Mouse (Mus musculus): ENCODE measurements around the gene Tal1. TPM values are rescaled to one million over a fixed set of nuclear protein-coding genes. Genes with fewer than 3 reads are reported as not detected.
A peak's percentile ranks its signal among the peaks of the same experiment; 100 is the strongest.

The Tal1 gene
- polyA plus RNA-seq, 1 experiment from 2014 or later: 1.7 TPM

DNA sequence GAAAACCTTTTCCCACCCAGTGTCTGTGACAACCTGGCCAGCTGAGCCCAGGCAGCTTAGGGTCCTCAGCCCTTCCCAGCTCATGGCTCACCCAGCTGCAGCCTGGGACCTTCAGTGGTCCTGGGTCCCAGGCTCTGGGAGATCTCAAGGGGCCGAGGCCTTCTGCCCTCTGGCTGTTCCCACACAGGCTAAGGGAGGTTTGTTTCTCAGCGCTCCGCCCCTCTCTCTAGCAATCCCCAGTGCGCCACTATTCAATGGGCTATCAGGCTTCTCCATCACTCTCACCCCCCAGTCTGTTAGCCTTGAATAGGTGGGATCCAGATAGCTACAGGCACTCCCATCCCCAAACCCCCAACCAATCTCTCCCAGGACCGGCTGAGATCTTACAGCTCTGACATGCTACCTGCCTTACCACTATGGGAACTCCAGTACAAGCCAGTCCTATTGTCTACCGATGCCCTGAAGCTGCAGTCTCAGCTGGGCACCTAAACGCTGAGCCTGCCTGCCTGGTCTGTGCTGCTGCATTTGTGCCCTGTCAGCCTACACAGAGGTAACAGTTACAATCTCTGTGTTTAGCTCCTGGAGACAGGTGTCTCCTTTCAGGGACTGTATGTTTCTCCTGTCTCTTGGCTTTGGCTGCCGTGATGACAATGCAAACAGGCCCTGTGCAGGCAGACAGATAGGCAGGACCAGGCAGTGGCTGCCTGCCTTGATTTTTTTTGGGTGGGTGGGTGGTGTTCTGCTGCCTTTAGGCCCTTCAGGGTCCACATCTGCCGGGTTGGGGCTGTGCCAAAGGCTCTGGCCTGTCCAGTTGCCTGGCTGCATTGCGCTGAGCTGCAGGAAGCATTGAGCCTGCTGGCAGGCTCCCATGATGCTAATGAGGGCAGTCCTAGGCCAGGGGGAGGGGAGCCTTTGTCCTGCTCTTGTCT, 22.9 kb downstream of the Tal1 start:
- no peak for DNase-seq (ENCODE audit: low spot score)
- H3K4me1 ChIP-seq: peaks cover 18% of the 10 kb centered on the region
- peaks cover 16% of the 10 kb centered on the region; the same call in 1 of the 2 replicates for H3K27me3 ChIP-seq (ENCODE audit: low read depth, poor library complexity, severe bottlenecking)
- no peaks in the 10 kb centered on the region for H3K36me3 ChIP-seq
- H3K4me3 ChIP-seq: no peak overlapping the region
- WGBS: 37% methylated on average over 10 of the region's 10 CpGs
- no peak overlapping the region for H3K27ac ChIP-seq
- no peaks in the 10 kb centered on the region for H3K9me3 ChIP-seq (replicated peaks)

DNA sequence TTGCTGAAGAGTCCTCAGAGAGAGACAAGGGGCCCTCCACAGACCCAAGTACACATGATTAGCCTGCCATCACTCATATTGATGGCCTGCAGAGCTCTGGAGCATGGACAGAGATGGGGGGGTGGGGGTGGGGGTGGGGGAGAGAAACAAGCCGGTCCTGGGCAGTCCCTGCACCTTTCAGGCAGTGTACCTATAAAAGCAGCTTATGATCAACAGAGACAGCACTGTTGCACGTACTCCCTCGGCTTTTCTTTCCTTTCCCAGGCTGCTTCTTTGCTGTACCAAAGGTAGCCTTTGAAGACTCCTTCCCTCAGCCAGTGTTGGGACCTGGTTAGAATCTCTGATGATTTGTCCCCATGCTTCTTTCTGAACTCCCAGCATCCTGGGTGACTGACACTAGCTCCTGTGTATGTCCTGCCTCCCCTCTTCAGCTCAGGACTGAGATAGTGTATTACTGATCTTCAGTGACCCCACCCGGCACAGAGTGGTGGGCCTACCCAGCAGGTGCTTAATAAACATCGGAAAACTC, 23.7 kb downstream of the Tal1 start:
- Histone ChIP-seq H3K36me3 (no peaks in the 10 kb centered on the region), H3K27ac (no peak overlapping the region), H3K27me3 (ENCODE audit: low read depth, poor library complexity, severe bottlenecking) (peaks cover 20% of the 10 kb centered on the region; the same call in 1 of the 2 replicates), H3K4me1 (peaks cover 18% of the 10 kb centered on the region), H3K9me3 (replicated peaks) (no peaks in the 10 kb centered on the region), H3K4me3 (no peak overlapping the region)
- 30% methylated on average over 5 of the region's 5 CpGs for WGBS
- no peak for DNase-seq (ENCODE audit: low spot score)

DNA sequence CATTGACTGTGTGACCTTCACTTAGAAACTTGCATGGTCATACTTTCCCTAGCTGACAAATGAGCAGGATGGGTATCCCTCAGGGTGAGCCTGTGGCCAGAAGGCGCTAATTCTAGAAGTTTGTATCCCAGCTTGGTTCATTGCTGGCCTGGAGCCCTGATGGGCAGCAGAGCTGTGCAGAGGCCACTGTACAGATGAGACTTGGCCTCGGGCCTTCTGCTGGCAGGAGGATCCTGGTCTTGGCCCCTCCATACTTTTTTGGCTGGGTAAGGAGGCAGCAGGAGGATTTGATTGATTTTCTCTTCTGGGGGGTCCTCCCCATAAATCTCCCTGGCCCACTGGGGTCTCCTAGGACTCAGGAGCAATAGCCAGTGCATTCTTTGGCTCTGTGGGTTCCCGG, 26.8 kb downstream of the Tal1 start:
- Histone ChIP-seq H3K9me3 (replicated peaks) (no peaks in the 10 kb centered on the region), H3K27me3 (ENCODE audit: low read depth, poor library complexity, severe bottlenecking) (peaks cover 39% of the 10 kb centered on the region), H3K4me3 (no peak overlapping the region), H3K27ac (no peak overlapping the region), H3K4me1 (peaks cover 11% of the 10 kb centered on the region), H3K36me3 (no peaks in the 10 kb centered on the region)
- 80% methylated on average over 3 of the region's 3 CpGs for WGBS
- DNase-seq (ENCODE audit: low spot score): no peak

DNA sequence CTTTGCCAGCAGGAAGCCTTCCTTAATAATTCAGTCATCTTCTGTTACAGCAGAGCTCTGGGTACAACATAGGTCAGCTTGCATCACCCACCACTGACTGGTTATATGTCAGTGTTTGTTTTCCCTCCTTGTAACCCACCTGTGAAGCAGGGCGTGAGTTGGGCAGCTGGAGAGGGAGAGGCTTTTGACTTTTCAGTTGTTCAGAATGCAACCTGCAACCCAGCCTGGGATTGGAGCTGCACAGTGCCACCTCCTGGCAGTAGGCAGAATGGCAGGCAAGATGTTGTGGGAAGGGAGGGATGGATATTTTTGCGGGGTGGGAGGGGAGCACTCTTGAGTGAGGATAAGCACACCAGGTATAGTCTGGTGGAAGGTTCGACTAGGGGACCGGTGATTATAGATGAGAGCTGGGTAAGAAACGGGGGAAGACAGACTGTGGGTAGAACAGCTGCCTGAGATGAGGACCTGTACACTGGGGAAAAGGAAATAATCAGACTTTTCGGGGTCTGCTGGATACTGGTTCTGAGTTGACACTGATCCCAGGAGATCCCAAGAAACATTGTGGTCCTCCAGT, 29.4 kb downstream of the Tal1 start:
- DNase-seq (ENCODE audit: low spot score): peak; percentile 76
- Histone ChIP-seq H3K27ac (no peak overlapping the region), H3K4me1 (0 out of 2 replicates have a peak, but pooled peaks cover 9% of the 10 kb centered on the region), H3K27me3 (ENCODE audit: low read depth, poor library complexity, severe bottlenecking) (peaks cover 57% of the 10 kb centered on the region), H3K9me3 (replicated peaks) (no peaks in the 10 kb centered on the region), H3K4me3 (no peak overlapping the region), H3K36me3 (no peaks in the 10 kb centered on the region)
- WGBS: 23% methylated on average over 6 of the region's 6 CpGs

DNA sequence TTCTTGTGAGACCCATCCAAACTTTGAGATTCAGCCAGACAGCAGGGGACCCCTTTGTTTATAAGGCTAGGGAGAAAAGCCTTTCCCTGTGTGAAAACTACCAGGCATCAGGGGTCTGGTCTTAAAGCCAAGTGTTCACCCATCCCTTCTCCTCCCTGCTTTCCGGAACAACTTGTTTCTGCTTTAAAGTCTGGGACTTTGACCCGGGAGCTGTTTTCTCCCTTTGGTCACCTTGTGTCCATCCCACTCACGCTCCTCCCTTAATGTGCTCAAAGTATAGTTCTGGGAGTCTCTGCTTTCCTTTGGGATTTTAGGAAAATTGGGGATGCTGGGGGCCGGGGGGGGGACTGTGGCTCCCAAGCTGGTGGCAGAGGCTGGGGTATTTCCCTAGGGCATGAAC, 30.0 kb downstream of the Tal1 start:
- Histone ChIP-seq H3K9me3 (replicated peaks) (no peaks in the 10 kb centered on the region), H3K4me1 (0 out of 2 replicates have a peak, but pooled peaks cover 9% of the 10 kb centered on the region), H3K36me3 (no peaks in the 10 kb centered on the region), H3K27ac (no peak overlapping the region), H3K4me3 (no peak overlapping the region), H3K27me3 (ENCODE audit: low read depth, poor library complexity, severe bottlenecking) (peaks cover 58% of the 10 kb centered on the region)
- DNase-seq (ENCODE audit: low spot score): no peak
- 73% methylated on average over 4 of the region's 4 CpGs for WGBS

DNA sequence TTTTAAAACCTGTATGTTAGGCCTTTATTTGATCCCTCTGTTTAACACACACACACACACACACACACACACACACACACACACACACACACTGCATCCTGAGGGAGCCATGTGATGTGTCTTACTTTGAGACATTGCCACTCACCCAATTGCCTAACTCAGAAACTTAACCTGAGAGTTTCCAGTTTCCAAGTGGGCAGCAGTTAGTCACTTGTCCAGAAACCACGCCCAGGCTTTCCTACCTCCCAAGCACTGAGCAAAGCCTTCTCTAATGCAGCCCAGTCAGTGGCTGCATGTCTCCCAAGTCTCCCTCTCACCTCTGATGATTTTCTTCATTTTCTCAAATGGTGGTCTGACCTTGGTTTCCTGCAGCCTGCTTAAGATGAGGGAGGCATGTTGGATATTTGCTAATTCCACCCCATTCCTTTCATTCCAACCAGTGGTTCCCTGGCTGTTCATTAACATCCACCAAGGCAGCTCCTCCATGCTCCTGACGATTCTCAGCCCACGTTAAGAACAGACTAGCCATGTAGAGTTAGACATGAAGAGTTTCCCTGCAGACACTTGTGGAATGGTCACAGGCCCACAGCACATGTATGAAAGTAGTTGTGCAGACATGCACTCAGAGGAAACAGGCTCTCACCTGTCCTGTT, 30.7 kb downstream of the Tal1 start:
- no peaks in the 10 kb centered on the region for H3K9me3 ChIP-seq (replicated peaks)
- 0 out of 2 replicates have a peak, but pooled peaks cover 9% of the 10 kb centered on the region for H3K4me1 ChIP-seq
- no peak for DNase-seq (ENCODE audit: low spot score)
- no peak overlapping the region for H3K4me3 ChIP-seq
- 73% methylated on average over 3 of the region's 3 CpGs for WGBS
- H3K27me3 ChIP-seq (ENCODE audit: low read depth, poor library complexity, severe bottlenecking): peaks cover 61% of the 10 kb centered on the region
- H3K27ac ChIP-seq: no peak overlapping the region
- no peaks in the 10 kb centered on the region for H3K36me3 ChIP-seq

DNA sequence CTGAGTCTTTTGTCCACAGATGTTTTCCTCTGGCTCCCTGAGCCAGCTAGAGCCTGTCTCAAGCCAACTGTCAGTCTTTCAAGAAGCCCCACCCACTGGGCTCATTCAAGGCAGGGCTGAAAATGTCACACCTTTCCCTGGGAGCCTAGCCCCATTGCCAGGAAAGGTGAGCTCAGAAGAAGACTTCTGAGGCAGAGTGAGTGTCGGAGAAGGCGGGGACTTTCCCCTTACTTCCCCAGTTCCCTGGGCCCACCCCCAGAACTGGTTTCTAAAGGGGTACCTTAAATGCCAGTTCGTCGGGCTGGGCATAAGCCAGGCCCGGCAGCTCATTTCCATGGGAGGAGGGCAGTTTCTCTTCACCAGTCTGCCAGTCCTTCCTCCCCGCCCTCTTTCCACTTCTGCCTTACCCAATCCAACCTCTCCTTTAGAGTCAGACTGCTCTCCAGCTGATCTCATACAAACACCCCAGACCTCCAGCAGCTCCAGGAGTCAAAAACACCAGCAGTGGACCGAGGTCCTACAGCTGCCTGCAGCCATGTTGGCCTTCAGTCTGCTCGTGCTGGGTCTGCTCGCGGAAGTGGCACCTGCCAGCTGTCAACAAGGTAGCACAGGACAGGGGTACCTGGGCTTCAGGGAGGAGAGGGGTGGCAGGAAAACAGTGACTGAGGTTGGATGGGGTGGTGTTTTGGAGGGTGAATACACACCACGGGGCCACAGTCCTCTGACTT, 32.5 kb downstream of the Tal1 start, which contains the start of gene Pdzk1ip1:
Pdzk1ip1 (plus strand) TSS at position 98 of the 728 bp plus-strand sequence.
- peak within 1 kb of the TSS; percentile 17 for H3K4me3 ChIP-seq
- no peak for DNase-seq (ENCODE audit: low spot score)
- no peaks in the 10 kb centered on the region for H3K9me3 ChIP-seq (replicated peaks)
- H3K27me3 ChIP-seq (ENCODE audit: low read depth, poor library complexity, severe bottlenecking): peaks cover 72% of the 10 kb centered on the region
- 15% methylated on average over 11 of the region's 11 CpGs for WGBS
- H3K36me3 ChIP-seq: no peaks in the 10 kb centered on the region
- H3K27ac ChIP-seq: peak within 1 kb of the TSS; percentile 54
- 0 out of 2 replicates have a peak, but pooled peaks cover 9% of the 10 kb centered on the region for H3K4me1 ChIP-seq

DNA sequence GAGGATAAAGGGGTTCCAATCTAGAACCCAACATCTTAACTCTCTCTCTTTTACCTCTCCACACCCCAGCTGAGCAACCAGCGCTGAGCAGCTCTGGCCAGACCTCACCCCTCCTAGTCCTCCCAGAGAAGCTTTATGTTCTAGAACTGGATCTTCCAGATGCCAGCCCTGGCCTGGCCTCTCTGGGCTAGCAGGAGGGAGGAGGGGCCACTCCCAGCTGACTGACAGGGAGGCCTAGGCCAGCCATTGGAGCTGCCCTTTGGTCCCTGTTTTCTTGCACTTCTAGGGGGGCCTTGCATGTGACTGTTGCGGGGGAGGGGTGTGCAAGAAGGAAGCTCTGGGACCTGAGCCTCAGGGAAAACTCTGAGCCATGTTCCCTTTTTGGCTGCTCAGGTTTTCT, 34.4 kb downstream of the Tal1 start:
- no peaks in the 10 kb centered on the region for H3K9me3 ChIP-seq (replicated peaks)
- 61% methylated on average over 2 of the region's 2 CpGs for WGBS
- DNase-seq (ENCODE audit: low spot score): no peak
- H3K36me3 ChIP-seq: no peaks in the 10 kb centered on the region
- H3K27ac ChIP-seq: no peak overlapping the region
- H3K4me3 ChIP-seq: no peak overlapping the region
- H3K4me1 ChIP-seq: peaks cover 11% of the 10 kb centered on the region
- peaks cover 86% of the 10 kb centered on the region for H3K27me3 ChIP-seq (ENCODE audit: low read depth, poor library complexity, severe bottlenecking)

DNA sequence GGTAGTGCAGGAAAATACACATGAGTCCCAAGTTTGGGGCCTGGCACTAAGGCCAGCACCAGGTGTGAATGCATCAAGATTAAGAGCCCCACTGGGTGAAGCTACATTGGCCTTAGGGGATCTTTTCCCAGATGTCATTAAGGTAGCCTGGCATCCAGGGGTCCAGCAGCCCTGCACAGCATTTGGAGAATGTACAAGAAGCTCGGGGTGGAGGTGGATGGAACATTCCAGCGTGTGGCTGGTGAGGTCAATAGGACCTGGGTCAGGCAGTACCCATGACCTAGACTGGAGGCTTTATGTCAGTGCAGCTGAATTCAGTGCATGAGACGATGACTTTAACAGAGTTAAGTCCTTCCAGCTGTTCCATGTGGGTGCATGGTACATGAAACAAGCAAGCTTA, 35.6 kb downstream of the Tal1 start:
- H3K27me3 ChIP-seq (ENCODE audit: low read depth, poor library complexity, severe bottlenecking): peaks cover 91% of the 10 kb centered on the region

DNA sequence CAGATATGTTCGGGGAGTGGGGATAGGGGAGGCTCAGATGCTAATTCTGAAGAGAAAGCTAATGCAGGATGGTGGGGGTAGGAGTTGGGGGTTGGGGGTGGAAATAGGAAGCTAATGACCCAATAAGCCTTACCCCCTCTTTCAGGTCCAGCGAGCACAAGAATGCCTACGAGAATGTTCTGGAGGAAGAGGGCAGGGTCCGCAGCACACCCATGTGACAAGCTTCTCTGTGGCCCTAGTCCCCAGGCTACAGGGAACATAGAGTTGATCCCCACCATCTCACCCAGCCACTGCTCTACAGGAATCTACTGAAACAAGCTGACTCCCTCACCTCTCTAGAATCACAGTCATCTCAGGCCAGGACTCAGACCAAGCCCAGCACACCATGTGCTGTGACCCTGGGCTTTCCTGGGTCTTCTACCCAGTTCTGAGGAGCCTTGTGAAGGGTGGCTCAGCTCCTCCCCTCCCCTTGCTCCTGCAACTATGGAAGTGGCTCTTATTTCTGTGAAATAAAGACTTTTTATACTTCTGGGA, 37.2 kb downstream of the Tal1 start:
- no peak overlapping the region for H3K4me3 ChIP-seq
- peaks cover 90% of the 10 kb centered on the region for H3K27me3 ChIP-seq (ENCODE audit: low read depth, poor library complexity, severe bottlenecking)
- H3K36me3 ChIP-seq: no peaks in the 10 kb centered on the region
- H3K9me3 ChIP-seq (replicated peaks): no peaks in the 10 kb centered on the region
- H3K4me1 ChIP-seq: peaks cover 26% of the 10 kb centered on the region
- DNase-seq (ENCODE audit: low spot score): no peak
- H3K27ac ChIP-seq: no peak overlapping the region
- WGBS: 87% methylated on average over 4 of the region's 4 CpGs

More for the DNA sequence above, 35.6 kb downstream of the Tal1 start:
- H3K9me3 ChIP-seq (replicated peaks): no peaks in the 10 kb centered on the region
- no peak overlapping the region for H3K4me3 ChIP-seq
- no peak for DNase-seq (ENCODE audit: low spot score)
- 83% methylated on average over 3 of the region's 3 CpGs for WGBS
- H3K27ac ChIP-seq: no peak overlapping the region
- no peaks in the 10 kb centered on the region for H3K36me3 ChIP-seq
- peaks cover 24% of the 10 kb centered on the region for H3K4me1 ChIP-seq

DNA sequence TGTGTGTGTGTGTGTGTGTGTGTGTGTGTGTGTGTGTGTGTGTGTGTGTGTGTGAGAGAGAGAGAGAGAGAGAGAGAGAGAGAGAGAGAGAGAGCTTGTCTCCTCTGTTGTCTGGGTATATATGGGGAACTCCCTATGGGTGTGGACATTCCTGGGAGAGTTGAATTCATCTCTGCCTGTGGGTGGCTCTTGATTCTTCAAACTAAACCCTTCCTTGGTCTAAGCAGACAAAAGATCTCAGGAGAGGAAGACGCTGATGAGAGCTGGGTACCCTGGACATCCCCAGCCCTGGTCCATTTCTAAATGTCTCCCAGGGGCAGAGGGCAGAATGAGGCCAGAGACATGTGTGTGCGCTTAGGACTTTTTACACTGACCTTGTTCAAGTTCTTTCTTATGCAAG, 37.8 kb downstream of the Tal1 start:
- 82% methylated on average over 2 of the region's 2 CpGs for WGBS
- Histone ChIP-seq H3K9me3 (replicated peaks) (no peaks in the 10 kb centered on the region), H3K36me3 (no peaks in the 10 kb centered on the region), H3K27ac (no peak overlapping the region), H3K4me1 (peaks cover 20% of the 10 kb centered on the region), H3K27me3 (ENCODE audit: low read depth, poor library complexity, severe bottlenecking) (peaks cover 85% of the 10 kb centered on the region), H3K4me3 (no peak overlapping the region)
- no peak for DNase-seq (ENCODE audit: low spot score)

Data from limb, embryonic 10.5 days (tissue).